Mouse (Mus musculus) erythroblast, embryonic 14.5 days (primary cell): ENCODE data around the gene Tsga13.

Experiments
- GATA1 ChIP-seq: IDR thresholded peaks from 2 replicates; pipeline ENCODE4 v1.6.1; 2012; ENCODE audit warnings: low read length, inconsistent platforms, mixed read lengths
- TAL1 ChIP-seq: IDR thresholded peaks from 3 replicates; pipeline ENCODE4 v1.6.1; 2012; ENCODE audit warnings: low read length, inconsistent platforms, mixed read lengths

DNA sequence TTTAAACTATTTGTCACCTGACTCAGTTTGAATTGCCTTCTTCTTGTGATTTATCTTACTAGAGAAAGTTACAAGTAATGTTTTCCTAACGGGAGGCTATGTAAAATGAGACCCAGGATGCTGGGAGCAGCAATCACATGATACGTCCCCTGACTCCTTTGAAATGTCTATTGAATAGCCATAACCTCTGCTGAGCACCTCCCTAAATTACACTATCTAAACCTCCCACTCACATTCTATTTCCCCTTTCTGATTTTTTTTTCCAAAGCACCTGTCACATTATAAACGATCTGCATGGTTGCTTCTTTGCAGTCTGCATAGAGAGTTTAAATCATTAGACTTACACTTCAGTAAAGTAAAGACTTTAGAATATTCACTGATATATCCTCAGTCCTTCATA, 11.3 kb downstream of the Tsga13 start:
- no peak for TF ChIP-seq TAL1
- TF ChIP-seq GATA1: no peak
